Mouse (Mus musculus) G1E-ER4 (cell line): ENCODE data around the gene Ilkap. TPM values are rescaled to one million over a fixed set of nuclear protein-coding genes. Genes with fewer than 3 reads are reported as not detected.

Experiments
- GATA1 ChIP-seq: IDR thresholded peaks from one replicate; pipeline ENCODE4 v1.8.0; 2012; ENCODE audit warnings: low read length, inconsistent platforms
- polyA plus RNA-seq: library from polyadenylated mRNA; stranded (reverse); fragments of >175 nt; gene quantifications from 2 replicates; pipeline ENCODE4 v1.2.3, GENCODE M21; 2012

Gene Ilkap
- polyA plus RNA-seq, 1 experiment, result 149 TPM

DNA sequence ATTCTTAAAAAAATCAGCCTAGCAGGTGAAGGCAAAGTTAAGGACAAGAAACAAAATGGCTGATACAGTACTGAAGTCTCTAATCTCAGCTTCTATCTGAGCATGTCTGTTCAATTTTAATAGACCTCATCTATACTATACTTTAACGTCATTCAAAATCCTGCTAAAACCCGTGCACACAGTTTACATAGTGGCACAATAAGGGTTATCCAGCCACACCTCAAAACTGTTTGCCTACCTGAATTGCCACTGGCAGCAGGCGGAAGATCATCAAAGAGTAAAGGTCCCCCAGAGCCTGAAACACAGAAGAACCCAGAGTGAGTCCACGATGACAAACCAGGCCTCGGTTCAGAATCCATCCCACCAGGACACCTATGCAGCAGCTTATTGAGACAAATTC lies 8.2 kb downstream of the Ilkap start:
- TF ChIP-seq GATA1, result no peak

DNA sequence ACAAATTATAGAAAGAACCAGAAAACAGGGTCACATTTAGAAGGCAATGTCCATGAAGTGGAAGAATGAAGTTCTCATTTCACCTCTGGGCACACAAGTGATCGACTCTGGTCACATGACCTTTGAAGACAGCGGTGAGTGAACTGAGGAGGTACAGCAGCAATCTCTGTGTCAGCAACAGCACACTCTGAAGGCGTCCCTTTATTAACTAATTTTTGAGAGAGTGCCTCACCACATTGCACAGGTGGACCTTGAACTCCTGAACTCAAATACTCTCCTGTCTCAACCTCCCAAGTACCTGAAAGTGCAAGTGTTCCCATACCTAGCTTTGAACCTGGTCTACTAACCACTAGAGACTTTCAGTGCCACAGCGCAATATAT lies 17.5 kb downstream of the Ilkap start:
- no peak for TF ChIP-seq GATA1

DNA sequence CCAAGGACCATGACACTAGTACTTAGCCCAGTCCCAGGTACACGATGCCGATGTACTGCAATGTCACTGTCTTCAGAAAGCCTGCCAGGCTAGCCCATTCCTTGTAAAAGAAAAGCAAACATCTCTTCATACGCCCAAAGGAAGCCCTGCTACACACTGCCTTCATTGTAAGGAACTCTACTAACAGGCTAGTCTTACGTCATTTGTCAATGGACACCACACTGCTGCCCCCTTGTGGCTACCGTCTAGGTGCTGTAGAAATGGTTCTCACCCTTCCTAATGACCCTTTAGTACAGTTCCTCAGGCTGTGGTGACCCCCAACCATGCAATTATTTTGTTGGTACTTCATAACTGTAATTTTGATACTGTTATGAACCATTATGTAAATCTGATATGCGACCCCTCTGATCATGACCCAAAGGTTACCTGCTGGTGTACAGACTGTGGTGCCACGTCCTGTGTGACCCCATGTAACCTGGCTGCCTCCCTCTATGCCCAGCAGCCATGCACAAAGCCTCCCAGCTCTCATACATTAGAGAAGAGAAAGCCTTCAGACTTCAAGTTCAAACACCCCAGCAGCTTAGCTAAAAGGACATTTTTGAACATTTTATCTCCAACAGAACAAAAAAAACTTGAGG lies 18.0 kb downstream of the Ilkap start:
- no peak for TF ChIP-seq GATA1

DNA sequence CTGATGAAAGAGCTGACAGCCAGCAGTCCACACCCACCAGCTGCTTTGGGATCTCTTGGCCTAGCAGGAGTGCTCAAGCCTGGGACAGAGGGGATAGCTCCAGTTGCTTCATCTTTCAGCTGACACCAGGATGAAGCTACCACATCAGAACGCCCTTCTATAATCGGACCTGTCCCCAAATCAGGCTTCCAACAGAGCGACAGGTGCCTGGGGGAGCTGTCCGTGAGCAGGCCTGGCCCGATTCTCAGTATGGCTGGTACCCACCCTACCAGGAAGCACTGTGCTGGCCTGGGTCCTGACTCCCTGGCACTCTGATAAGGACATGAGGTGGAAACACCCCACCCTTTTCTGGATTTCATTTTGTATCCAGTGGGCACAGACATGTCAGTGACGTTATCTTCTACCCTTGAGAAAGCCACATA lies 25.2 kb downstream of the Ilkap start:
- no peak for TF ChIP-seq GATA1

DNA sequence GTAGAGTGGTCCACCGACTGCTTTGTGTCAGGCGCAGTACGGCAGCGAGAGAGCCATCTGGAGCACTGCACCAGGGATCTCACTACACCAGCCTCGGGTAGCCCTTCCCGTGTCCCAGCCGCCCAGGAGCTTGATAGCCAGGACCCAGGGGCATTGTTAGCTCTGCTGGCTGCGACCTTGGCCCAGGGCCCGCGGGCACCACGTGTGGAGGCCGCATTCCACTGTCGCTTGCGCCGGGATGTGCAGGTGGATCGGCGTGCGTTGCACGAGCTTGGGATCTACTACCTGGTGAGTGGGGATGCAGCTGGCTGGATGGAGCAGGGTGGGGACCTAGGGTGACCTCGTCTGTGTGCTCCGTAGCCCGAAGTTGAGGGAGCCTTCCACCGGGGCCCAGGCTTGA lies 28.6 kb downstream of the Ilkap start:
- no peak for TF ChIP-seq GATA1

DNA sequence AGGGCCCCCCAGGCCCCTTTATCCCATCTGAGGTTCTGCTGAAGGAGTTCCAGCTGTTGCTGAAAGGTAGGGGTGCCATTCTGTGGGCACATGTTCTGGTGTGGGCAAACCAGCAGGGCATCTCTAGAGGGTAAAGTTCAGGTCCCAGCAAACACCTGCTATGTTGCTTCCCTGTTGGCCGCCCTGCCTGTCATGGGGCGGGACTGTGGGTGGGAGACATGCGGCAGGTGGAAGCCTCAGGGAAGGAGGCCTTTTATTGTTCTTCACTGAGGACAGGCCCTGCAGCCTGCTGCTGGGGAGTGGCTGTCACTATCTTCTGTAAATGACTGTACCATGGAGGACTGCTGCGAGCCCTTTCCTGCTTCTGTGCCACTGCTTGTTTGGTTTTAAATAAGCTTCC lies 29.2 kb downstream of the Ilkap start:
- TF ChIP-seq GATA1, result no peak

DNA sequence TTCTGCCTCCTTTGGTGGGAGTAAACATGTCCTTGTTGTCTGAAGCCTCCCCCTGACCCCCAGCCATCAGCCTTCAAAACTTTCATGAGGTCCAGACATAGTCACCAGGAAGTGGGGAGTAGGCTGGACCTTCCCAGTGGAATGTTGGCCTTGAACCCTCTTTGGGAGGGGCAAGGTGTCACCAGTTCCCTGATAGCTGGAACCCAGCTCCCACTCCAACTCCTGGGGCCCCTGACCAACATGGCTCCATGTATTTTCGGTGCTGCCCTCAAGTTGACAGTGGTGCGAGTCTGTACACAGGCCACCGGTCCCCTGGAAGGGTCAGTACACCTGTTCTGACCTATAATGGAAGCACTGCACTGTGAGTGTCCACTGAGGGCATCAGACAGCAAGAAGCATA lies 31.3 kb downstream of the Ilkap start:
- no peak for TF ChIP-seq GATA1

DNA sequence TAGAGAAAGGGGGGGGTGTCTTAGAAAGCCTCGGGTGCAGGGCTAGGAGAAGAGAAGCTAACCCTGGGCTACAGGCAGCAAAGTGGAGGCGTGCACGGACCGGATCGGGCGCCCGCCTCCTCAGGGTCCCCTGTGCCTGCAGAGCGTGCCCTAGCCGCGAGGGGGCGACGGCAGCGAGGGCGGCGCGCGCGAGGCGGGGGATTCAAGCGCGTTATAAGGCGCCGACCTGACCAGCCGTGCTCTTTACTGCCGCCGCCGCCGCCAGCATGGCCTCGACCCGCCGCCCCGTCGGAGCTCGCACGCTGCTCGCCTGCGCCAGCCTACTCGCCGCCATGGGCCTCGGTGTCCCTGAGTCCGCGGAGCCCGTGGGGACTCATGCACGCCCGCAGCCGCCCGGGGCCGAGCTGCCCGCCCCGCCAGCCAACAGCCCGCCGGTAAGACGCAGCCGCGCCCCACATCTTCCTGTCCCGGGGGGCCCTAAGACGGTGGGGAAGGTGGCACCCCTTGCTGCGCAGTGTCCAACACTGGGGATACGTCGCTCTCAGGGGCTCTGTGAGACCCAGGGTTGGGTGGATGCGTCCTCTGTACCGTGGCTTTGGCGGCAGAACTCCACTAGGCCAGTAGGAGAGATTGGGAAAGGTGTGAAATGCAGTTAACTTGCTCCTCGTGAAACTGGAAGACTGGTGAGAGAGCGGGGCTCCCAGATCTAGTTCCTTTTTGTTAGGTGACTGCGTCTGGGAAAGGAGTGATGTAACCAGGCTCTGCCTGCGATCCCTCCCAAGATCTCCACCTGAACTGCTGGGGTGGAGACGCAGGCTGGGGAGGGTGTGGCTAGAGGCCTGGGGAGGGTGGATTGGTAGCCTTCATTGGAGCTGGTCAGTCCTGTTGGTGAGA lies 32.2 kb downstream of the Ilkap start, which contains the start of gene Erfe:
Gene Erfe, plus strand, starts transcription at position 216 of the 894 bp plus-strand sequence.
- no peak for TF ChIP-seq GATA1

DNA sequence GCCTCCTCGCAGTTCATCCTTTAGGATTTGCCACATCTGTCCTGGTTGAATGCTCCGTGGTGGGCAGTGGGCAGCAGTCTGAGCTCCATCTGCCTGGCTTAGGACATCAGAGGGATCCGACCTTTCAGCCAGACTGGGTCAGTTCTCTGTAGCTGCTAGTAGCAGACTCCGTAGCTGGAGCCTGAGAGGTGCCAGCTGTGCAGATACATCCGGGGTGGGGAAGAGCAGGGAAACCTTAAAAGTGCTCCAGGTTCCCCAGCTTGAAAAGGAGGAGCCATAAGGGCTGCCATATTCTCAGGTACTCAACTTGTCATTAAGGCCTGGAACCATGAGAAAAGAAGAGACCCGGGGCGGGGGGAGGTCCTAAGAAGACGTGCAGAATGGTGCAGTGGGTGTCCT lies 32.8 kb downstream of the Ilkap start:
- no peak for TF ChIP-seq GATA1

DNA sequence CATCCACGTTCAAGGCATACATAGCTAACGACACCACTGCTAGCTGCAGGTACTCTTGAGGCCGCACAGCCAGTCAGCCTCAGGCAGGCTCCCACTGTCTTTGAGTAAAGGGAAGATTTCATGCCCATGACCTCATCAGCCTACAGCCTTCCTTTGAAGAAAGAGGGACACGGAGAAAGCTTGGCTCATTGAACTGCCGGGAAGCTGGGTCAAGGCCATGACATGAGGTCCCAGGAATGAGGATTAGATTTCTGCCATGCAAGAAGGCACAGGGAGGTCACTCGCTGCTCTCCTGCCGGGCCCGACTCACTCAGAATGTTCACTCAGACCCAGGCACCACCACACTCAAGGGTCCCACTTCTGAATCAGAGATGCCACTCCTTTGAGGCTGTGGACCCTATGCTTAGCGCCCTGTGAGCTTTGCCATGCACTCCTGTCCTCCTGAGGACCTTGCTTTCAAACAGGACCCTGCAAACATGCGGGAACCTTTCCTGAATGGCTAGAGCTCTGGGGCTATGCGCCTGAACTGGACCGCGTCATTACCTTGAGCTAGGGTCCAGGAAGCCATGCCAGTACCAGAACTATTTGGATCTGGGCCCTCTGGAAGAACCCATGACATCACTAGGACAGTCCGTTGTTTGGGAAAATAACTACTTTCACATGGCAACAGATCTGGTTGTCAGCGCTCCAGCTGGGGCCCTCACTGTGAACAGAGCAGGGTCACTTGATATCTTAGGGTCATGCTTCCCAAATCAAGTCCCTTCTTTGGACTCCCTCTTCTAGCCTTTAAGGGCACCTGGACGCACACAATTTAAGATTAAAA lies 33.6 kb downstream of the Ilkap start:
- TF ChIP-seq GATA1, result no peak

DNA sequence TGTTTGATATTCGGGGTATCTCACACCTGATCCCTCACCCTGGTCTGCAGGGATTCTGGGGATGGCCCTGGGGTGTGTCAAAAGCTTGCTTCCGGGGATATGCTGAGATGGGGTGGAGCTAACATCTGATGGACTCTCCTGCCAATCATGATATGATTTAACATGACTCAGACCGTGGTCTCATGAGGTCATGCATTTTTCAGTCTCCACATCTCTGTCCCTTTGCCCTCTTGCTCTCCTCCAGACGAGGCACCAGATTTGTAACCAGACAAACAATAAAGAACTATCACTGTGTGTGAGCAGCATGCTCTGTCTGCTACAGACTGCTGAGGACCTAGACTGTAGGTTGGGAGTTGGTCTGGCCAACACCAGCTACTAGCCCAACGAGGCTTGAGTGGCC lies 36.5 kb downstream of the Ilkap start:
- no peak for TF ChIP-seq GATA1

DNA sequence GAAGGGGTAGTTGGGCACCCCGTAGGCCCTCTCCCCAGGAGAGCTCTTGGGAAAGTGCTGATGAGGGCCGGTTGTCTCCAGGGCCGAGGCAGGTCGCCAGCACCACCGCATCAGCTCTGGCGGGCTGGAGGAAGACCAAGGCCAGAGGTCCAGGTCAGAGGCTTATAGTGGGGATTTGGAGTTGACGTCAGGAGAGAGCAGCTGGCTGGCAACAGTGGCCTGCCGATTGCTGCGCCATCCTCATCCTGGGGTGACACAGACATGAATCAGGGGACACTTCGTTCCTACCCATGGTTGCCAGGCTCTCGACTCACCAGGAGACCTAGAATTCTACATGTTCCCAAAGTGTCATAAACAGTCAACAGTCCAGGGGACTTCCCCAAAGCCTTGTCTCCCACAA lies 42.5 kb downstream of the Ilkap start:
- TF ChIP-seq GATA1, result no peak

DNA sequence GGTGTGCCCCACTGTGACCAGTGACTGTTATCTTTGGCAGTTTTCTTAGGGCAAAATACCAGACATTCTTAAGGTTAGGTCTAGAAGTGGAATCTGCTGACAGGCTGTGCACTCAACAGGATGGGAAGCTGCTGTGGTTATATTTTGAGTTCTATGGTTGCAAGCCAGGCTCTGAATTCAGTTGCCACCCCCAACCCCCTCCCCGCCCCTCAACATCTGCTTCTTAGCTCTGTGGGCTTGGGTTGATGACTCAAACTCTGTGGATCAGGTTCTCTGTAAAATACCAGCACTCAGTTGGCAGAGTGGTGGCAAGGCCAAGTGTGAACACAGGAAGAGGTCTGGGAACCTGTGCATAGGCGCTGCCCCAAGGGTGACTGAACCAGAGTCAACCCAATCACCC lies 46.3 kb downstream of the Ilkap start:
- no peak for TF ChIP-seq GATA1

DNA sequence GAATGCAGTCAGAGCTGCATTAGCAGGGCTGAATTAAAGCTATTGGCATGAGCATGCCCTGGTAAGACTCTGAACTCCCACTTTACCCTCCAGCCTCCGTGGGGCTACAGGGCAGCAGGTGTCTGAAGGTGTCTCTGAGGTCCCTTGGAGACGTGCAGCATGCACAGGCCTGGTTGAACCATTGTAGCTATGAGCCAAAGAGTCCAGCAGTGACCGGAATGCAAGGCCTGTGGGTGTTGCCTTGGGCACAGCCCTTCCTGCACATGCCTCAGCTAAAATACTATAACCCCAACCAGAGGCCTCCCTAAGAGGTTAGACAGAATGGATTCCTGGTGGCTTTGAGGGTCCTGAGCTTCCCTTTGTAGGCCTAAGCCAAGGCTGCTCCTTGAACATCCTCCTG lies 47.4 kb downstream of the Ilkap start:
- no peak for TF ChIP-seq GATA1

DNA sequence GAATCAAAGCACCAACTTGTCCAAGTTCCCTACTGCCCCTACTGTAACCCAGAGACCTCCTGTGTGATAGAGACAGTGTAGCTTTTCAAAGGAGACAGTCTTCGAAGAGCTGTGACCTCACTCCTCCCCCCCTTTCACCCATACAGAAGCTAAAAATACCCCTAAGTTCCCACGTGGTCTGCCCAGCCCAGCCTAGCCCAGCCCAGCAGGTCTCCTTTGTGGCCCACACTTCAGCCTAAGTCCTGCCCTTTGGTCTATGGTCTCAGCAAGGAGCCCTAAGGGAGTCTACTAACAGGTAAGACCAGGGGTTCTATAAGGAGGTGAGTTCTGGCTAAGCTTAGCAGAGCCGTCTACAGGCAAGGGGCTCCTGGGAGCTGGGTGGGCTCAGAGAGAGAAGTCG lies 47.8 kb downstream of the Ilkap start, which contains the start of gene Klhl30:
Gene Klhl30, plus strand, starts transcription at position 176 of the 400 bp plus-strand sequence.
- no peak for TF ChIP-seq GATA1

DNA sequence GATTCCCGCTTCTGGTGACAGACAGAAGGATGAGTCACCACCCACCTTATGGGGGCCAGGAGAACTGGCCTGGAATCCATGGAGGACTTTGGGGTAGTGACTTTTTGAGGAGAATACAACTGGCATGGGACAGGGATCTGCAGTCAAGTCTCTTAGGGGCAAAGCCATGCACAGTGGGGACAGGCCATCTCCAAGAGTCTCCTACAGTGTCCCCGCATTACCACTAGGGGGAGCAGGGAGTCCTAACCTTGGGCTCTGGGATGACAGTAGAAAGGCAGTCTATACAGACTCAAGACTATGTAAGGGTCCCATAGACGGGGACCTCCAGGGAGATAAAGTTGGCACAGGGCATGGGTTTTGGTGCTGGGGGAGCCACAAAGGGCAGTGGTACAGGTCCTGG lies 51.7 kb downstream of the Ilkap start:
- TF ChIP-seq GATA1, result no peak
